Mouse (Mus musculus) lung, adult 18-20 months (tissue): ENCODE measurements around the gene Ep400.

Experiments
- DNase-seq, 2 experiments: peaks; one replicate each; pipeline ENCODE4 v3.0.0; 2022; ENCODE audit warnings: mixed read lengths in 2 of 2

Ep400 gene

GRCm38 (mm10) chr5:110770448-110771158, at the start of gene Ep400:
TSS of gene Ep400 (minus strand) at chr5:110770717.
- peak; percentile 100 for DNase-seq

GRCm38 (mm10) chr5:110809667-110810325, 39.3 kb upstream of the Ep400 start, which contains the start of gene Ulk1:
TSS of gene Ulk1 (minus strand) at chr5:110810097.
- peak; percentile 99 for DNase-seq

DNA sequence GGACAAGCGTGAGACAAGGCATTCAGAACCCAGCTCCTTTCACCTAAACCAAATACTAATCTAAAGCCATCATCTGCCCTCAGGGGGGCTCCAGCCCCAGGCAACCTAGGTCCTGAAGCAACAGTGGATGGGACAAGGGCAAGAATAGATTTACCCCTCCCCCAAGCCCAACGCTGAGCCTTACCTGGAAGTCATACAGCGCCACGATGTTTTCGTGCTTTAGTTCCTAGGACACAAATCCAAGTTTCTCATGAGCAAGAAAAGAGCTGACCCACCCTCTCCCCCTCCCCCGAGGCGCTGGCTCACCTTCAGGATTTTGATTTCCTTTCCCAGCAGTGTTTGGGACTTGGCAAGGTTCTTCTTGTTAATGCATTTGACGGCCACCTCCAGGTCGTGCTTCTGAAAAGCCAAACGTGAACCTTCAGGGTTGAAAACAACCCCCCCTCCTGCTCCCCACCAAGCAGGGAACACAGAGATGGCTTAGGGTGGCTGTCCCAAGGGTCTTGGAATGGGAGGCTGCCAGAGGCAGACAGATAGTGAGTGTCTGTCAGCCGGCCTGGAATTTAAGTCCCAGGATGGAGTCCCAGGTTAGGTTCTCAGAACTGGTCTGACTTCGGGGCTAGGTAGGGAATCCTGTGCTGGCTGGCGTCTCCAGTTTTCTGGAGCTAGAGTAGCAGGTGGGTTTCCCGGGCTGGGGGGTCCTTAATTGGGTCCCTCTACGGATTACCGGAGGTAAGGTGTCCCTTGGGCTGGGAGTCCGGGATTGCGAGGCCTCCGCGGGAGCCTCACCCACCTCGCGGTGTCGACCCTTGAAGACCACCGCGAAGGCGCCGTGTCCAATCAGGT, 38.5 kb upstream of the Ep400 start:
- peak; percentile 26 to 39 for DNase-seq

DNA sequence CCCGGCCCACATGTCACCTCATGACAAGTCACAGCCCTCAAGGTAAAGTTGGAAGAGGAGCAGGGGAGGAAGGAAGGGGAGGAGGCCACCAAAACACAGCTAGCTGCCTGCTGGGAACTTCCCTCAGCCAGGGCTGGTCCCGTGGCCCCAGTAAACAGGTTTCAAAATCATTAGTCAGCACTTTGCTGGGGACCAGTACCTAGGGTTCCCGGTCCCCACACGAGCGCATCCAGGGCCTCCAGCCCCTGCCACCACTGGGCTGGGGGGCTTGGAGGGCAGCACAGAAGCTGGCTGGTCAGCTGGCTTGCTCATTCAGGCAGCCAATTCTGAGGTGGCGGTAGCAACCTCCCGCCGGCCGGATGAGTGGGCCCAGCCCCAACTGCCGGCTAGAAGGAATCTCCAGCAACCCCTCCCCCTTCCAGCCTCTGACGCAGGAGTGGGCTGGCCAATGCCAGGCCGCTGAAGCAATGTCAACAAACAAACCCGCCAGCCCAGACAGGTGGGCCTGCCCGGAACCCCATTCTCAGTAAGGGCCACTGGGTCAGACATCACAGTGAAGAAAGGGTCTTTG, 37.6 kb upstream of the Ep400 start:
- DNase-seq, result peak; percentile 94 to 96

- no peak for DNase-seq
Measured at GRCm38 (mm10) chr5:110807453-110807852, 36.9 kb upstream of the Ep400 start.

GRCm38 (mm10) chr5:110806676-110807075, 36.2 kb upstream of the Ep400 start:
- no peak for DNase-seq

DNA sequence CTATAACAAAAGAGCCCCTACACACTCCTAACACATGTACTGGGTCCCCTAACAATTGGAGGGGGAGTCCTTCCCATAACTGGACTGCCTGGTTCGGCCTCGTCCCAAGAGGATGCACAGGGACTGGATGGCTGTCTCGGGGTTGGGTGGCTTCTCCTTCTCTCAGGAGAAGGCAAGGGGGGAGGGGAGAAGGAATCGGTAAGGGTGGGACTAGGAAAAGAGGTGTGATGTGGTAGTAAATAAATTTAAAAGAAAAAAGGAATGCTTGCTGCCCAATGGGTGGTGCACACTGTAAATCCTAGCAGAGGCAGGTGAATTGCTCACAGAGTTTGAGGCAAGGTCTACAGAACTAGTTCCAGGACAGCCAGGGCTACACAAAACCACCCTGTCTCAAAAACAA, 35.6 kb upstream of the Ep400 start:
- no peak for DNase-seq

DNA sequence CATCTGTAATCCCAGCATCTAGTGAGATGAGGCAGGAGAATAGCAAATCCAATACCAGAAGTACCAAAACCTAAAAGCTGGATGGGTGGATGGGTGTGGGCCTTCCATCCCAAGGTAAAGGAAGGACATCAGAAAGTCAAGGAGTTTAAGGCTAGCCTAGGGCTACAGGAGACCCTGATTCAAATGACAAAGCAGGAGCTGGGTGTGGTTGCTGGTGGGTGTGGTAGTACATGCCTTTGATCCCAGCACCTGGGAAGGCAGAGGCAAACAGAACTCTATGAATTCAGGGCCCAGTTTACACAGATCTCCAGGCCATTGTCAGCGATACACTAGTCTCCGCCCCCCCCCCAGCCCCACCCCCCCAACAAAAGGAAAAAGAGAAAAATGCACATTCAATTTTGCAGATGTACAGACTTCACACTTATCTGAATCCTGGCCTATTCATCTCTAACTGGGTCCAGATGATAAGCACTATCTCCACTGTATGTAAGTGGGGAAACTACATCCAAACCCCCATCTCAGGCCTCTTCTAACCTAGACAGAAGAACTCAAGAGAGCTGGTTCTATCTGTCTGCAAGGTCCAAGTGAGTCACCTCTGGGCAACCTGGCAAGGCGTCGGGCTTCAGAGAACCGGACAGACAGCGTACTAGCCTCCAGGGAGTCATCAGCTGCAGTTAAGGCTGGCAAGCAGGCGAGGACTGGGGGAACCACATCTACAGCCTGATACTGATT, 33.7 kb upstream of the Ep400 start:
- DNase-seq, result no peak

DNA sequence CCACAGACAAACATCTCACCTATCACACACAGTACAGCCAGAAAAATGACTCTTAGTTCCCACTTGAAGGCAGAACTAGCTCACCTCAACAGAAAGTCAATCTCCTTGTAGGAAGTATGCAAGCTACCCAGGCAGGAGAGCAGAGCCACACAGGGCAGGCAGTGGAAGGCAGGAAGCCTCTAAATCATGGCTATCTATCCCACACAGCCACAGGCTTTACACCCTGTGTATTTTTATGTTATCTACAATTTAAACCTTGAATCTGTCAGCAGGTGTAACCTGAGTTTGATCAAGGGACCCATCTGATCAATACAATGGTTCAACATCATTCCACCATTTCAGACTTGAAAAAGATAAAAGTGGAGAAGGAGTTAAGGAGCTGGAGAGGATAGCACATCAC, 32.3 kb upstream of the Ep400 start:
- DNase-seq, result no peak

DNA sequence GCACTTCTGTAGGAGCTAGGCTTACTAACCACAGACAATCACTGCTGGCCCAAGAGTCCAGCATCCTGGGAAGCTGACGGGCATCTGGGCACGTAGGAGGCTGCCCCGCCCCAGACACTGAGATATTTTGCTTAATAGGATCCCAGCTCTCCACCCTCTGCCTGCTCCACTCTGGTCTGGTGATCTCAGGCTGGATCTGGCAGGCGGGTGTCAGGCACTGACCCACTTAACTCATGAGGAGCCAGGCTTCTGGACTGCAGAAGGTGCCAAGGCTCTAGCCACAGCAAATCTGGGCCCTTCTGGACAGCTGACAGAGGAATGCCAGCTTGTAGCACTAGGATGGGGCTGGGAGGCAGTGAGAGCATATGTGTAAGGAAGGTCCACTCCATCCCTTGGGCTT, 31.7 kb upstream of the Ep400 start:
- DNase-seq, result peak in 1 of 2 experiments; percentile 19

DNA sequence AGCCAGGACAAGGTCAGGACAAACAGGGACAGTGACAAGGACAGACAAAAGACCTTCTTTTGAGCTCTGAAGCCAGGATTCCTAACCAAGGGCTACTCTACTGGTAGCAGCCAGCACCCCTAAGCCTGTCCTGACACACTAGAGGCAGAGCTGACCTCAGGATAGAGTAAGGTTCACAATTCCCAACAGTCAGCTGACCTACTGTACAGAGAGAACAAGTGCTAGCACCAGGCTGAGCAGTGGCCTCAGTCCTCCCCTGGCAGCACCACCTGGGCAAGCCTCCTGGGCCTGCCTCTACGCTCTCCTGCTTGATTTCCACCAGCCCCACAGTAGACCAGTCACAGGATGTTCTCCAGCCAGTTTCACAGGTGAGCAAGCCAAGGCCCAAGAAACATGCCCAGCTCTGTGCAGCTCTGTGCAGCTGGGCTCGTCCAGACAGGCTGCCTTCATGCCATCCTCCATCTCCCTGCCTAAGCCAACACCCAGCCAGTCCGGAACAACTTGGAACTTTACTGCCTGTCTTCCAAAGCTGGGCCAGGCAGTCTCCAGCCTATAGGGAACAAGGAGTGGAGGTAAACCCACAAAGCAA, 30.6 kb upstream of the Ep400 start:
- no peak for DNase-seq

DNA sequence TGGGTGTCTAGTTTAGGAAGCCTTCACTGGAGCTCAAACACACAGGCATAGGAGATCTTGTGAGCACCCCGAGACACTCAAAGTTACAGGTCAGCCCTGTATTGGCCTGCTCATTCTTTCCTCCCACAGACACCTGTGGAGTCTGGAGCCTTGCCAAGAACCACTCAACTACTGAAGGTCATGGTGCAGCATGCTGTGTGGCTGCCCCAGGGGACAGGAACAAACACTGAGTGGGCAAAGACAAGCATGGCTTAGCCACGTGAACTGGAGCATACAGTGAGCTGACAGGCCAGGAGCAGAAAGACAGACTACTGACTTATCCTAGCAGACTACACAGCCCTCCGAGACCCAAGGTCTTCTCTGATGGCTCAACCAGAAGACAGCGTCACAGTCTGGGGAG, 27.2 kb upstream of the Ep400 start:
- DNase-seq, result peak; percentile 77 to 89

- DNase-seq, result no peak
Measured at GRCm38 (mm10) chr5:110794363-110794762, 23.8 kb upstream of the Ep400 start.

DNA sequence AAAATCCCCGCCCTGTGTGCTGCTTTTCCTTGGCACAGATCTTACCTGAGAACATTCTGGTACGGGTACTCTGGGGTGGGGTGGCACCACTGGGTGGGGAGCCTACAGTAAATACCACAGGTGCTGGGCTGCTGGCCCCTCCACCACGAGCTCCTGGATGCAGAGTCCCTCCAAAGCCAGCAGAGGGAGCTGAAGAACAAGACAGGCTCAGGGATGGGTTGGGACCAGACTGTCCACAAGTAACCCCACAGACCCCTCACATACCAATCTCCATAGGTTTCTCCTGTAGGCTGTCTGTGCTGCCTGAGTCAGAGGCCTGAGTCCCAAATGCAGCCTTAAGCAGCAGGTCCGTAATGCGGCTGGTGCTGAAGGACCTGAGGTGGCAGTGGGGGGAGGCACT, 18.2 kb upstream of the Ep400 start:
- DNase-seq, result peak; percentile 38 to 59

DNA sequence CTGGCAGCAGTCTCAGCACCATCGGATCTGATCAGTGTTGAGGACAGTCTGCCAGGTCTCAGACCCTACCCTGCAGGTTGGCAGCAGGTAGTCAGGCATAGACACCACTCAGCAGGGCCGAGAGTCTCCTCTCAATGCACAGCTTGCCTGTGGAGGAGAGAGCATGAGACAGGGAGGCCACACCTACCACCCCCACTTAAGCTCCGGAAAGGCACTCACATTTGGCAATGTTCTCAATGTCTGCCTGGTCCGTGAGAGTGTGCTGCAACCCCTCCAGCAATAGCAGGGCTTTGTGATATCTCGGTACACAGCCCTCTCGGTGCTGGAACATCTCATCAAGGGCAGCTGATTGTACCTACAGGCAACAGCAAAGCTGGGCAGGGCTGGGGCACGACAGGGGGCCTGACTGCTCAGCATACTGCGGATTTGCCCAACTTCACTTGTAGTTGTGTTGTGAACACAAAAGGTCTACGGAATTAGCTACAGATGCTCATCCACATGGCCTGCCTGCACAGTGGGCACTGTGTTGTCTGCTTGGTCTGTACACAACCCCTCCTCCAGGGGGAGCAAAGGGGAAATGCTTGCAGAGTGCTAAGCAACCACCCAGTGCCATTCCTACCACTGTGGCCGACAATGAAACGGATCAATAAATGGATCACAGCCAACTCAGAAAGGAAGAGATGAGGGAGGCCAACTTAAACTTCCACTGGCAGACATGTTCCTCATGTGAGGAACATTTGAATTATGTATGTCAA, 15.7 kb upstream of the Ep400 start:
- DNase-seq, result peak in 1 of 2 experiments; percentile 20

DNA sequence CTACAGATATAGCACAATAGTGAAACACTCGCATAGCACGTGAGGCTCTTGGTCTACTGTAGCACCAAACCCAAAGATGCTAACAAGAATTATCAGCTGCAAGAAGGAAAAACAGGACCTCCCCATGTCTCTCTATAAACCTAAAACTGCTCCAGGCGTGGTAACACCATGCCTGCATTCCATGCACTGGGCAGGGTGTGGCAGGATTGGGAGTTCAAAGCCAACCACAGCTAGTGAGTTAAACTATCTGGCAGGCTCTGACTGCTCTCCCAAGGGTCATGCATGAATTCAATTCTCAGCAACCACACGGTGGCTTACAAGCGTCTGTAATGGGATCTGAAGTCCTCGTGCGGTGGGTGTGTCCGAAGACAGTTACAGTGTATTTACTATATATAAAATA, 12.6 kb upstream of the Ep400 start:
- no peak for DNase-seq

DNA sequence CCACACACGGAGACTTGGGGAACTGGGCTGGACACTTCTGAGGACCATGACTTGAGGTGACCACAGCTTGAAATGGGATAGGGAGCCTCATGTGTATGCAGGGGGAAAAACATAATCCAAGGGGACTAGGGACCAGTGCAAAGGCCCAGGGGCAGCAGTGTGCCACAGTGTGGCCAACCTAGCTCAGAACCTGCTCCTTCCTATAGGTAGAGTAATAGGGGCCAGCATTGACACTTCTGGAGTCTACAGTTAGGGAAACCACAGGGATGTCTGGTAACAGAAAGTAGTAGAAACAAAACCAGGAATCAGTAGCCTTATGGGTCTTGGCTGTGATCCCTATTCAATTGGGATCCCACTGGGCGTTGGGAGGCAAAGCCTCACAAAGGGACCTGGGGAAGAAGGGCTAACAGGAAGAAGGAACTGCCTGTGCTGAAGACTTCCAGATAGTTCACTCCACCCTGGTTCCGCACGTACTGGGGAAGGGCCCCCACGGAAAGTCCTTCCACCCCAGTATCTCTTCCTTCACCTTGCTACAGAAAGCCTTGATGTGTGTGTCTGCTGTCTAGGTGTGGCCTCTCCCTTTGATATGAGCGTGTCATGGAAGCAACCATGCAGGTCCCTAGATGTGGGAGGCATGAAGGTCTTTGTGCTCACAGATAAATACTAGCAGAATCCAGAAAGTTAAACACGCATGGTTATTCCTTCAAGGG, 11.2 kb upstream of the Ep400 start:
- no peak for DNase-seq

GRCm38 (mm10) chr5:110780761-110781528, 10.4 kb upstream of the Ep400 start:
- peak in 1 of 2 experiments; percentile 18 for DNase-seq

- peak; percentile 93 to 95 for DNase-seq
Measured at GRCm38 (mm10) chr5:110779998-110780760, 9.7 kb upstream of the Ep400 start, which contains the start of gene Pus1. TSS of gene Pus1 (minus strand) at chr5:110780659.
